Mouse (Mus musculus) bone marrow macrophage, adult 2 months (primary cell): ENCODE measurements around the gene Suz12.

ENCODE experiments used
- CTCF ChIP-seq: IDR thresholded peaks from 2 replicates; pipeline ENCODE4 v1.5.1; 2012; ENCODE audit warnings: low read depth, mild to moderate bottlenecking, low read length, moderate library complexity
- POLR2A ChIP-seq: IDR thresholded peaks from 2 replicates; pipeline ENCODE4 v1.6.1; 2012; ENCODE audit warnings: mild to moderate bottlenecking, low read depth, low read length, borderline replicate concordance

DNA sequence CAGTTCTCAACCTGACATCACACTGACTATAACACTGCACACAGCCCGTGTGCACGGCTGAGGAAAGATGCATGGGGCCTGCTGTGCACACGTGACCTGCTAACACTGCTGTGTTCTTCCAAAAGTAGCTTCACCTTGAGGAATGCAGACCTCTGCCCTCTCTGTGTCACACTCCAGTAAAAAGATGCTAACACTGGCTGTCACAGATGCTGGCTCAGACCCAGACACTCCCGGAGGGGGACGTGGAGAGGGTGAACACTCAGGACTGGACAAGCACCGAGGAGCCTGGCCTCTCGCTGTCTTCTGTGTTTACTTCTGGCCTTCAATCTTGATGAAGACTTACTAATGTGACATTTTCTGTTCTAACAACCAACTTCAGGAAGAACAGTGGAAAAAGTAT lies 54.0 kb downstream of the Suz12 start:
- no peak for TF ChIP-seq CTCF
- TF ChIP-seq POLR2A, result no peak
